ENCODE assay signal across 13 mouse cellular contexts in the genomic region with DNA sequence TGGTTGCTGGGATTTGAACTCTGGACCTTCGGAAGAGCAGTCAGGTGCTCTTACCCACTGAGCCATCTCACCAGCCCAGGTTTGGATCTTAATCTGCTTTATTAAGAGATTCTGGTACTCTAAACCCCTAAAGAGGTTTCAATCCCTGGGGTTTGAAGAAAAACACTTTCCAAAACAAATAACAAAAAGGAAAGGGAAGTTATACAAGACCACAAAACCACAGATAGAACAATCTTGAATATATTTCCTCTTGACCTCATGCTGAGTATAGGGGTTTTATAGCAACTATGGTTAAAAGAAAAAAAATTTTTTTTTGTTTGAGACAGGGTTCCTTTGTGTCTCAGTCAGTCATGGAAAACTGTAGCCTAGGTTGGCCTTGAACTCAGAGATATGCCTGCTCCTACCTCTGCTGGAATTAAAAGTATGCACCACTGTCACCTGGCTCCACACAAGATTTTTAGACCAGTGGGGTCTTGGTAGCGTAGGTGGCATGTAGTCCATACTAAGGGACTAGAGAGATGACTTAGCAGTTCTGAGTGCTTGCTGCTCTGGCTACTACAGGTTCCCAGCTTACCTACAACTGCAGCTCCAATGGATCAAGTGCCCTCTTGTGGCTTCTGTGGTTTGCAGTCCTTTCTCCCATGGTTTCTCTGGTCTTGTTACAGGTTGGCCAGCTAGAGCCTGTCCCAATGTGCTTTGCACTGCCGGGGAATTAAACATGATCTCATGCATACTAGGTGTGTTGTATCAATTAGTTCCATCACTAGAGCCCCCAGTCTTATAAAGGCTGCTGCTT. TPM values are rescaled to one million over a fixed set of nuclear protein-coding genes. Genes with fewer than 3 reads are reported as not detected.
DNase-seq lines count a peak whose midpoint lies in the region; ATAC-seq and TF ChIP-seq lines count a peak whose summit lies in the region.
"Had no signal": no experiment of that assay in that cellular context is flagged by ENCODE, and none has a peak within 500 bp of the region (broad histone marks: within the 10 kb centered on the region; RNA-seq: fewer than 3 reads in every experiment).

No protein-coding gene starts in this region.

- no peaks in the 10 kb centered on the region for H3K9me3 ChIP-seq in intestine, postnatal 0 days (ENCODE audit: control insufficient read depth)
- H3K9me3 ChIP-seq in intestine, embryonic 15.5 days, result no peaks in the 10 kb centered on the region
- no peaks in the 10 kb centered on the region for H3K9me3 ChIP-seq in liver, embryonic 14.5 days (ENCODE audit: control insufficient read depth, low read length)
- H3K9me3 ChIP-seq: lung, embryonic 15.5 days had no signal

- no peaks in the 10 kb centered on the region for H3K27me3 ChIP-seq in intestine, postnatal 0 days (replicated peaks; ENCODE audit: control insufficient read depth, insufficient read depth, low read length)
- no peaks in the 10 kb centered on the region for H3K27me3 ChIP-seq in intestine, embryonic 15.5 days (replicated peaks)
- no peaks in the 10 kb centered on the region for H3K27me3 ChIP-seq in liver, embryonic 14.5 days (ENCODE audit: control insufficient read depth, insufficient read depth, low read length)
- H3K27me3 ChIP-seq: lung, embryonic 15.5 days had no signal

- no peak overlapping the region for H3K4me2 ChIP-seq in intestine, postnatal 0 days (replicated peaks; ENCODE audit: low read depth)
- no peak overlapping the region for H3K4me2 ChIP-seq in intestine, embryonic 15.5 days (replicated peaks)
- H3K4me2 ChIP-seq in liver, embryonic 14.5 days (ENCODE audit: low read depth), result no peak overlapping the region
- H3K4me2 ChIP-seq: lung, embryonic 15.5 days had no signal

- H3K4me3 ChIP-seq in intestine, postnatal 0 days (ENCODE audit: low read depth, low read length), result no peak overlapping the region
- H3K4me3 ChIP-seq in intestine, embryonic 15.5 days (replicated peaks), result no peak overlapping the region
- no peak overlapping the region for H3K4me3 ChIP-seq in liver, embryonic 14.5 days (ENCODE audit: insufficient read depth in 1 of 2, low read depth in 2 of 2, low read length in 2 of 2)
- H3K4me3 ChIP-seq: lung, embryonic 15.5 days had no signal

- peaks cover 71% of the 10 kb centered on the region for H3K36me3 ChIP-seq in intestine, postnatal 0 days (ENCODE audit: control insufficient read depth, insufficient read depth)
- peaks cover 28% of the 10 kb centered on the region for H3K36me3 ChIP-seq in intestine, embryonic 15.5 days
- H3K36me3 ChIP-seq in liver, embryonic 14.5 days (replicated peaks; ENCODE audit: control insufficient read depth, insufficient read depth, low read depth), result peaks cover 68% of the 10 kb centered on the region

- no peak overlapping the region for H3K9ac ChIP-seq in intestine, postnatal 0 days (ENCODE audit: low read depth, low read length)
- H3K9ac ChIP-seq in intestine, embryonic 15.5 days, result no peak overlapping the region
- no peak overlapping the region for H3K9ac ChIP-seq in liver, embryonic 14.5 days (replicated peaks)
- H3K9ac ChIP-seq: lung, embryonic 15.5 days had no signal

- DNase-seq in 416B (ENCODE audit: low read depth) (peak; percentile 49), MEL-GATA-1-ER (ENCODE audit: extremely low read depth, low read depth) (peak; percentile 39)
- no peak for DNase-seq in liver, embryonic 14.5 days (ENCODE audit: low read depth in 3 of 3, low spot score in 3 of 3)
- DNase-seq in cerebellum, postnatal 10 days, result no peak
- DNase-seq in urinary bladder, adult 2 months (ENCODE audit: low spot score), result no peak
- DNase-seq: adrenal gland, postnatal 36 days; cerebellum, postnatal 36 days; kidney, postnatal 25 days; right cerebral cortex, postnatal 25 days had no signal

- TF ChIP-seq CTCF in intestine, postnatal 0 days (IDR thresholded peaks at IDR 0.05; ENCODE audit: low read depth), result peak; percentile 29; the same call in 1 of the 2 replicates
- TF ChIP-seq CTCF in liver, embryonic 14.5 days (IDR thresholded peaks at IDR 0.05; ENCODE audit: low read depth), result peak; percentile 13; the same call in 1 of the 2 replicates

- H3K27ac ChIP-seq in intestine, postnatal 0 days (ENCODE audit: low read depth, low read length), result no peak overlapping the region; the same call in 1 of the 2 replicates
- no peak overlapping the region for H3K27ac ChIP-seq in intestine, embryonic 15.5 days
- H3K27ac ChIP-seq in liver, embryonic 14.5 days, result no peak overlapping the region
- H3K27ac ChIP-seq: lung, embryonic 15.5 days had no signal

- H3K4me1 ChIP-seq in intestine, postnatal 0 days (replicated peaks; ENCODE audit: control insufficient read depth, insufficient read depth, low read length), result no peaks in the 10 kb centered on the region
- no peaks in the 10 kb centered on the region for H3K4me1 ChIP-seq in intestine, embryonic 15.5 days (replicated peaks)
- H3K4me1 ChIP-seq in liver, embryonic 14.5 days (replicated peaks; ENCODE audit: control insufficient read depth in 2 of 2, insufficient read depth in 2 of 2, low read length in 1 of 2), result no peaks in the 10 kb centered on the region
- H3K4me1 ChIP-seq: lung, embryonic 15.5 days had no signal

- 84% methylated on average over 3 of the region's 3 CpGs for WGBS in intestine, postnatal 0 days
- WGBS in intestine, embryonic 15.5 days, result 92% methylated on average over 3 of the region's 3 CpGs
- WGBS in liver, embryonic 14.5 days (ENCODE audit: insufficient replicate concordance), result 69% methylated on average over 3 of the region's 3 CpGs

- no peak for TF ChIP-seq EP300 in liver, embryonic 14.5 days (IDR thresholded peaks at IDR 0.05; ENCODE audit: low read depth)

- no peak for ATAC-seq in intestine, postnatal 0 days
- ATAC-seq in intestine, embryonic 15.5 days, result no peak
- ATAC-seq in liver, embryonic 14.5 days (ENCODE audit: insufficient read depth), result no peak
- ATAC-seq in erythroid progenitor cell, adult 5-6 weeks (replicated peaks; ENCODE audit: low FRiP score, poor library complexity, severe bottlenecking), result no peak

RNA-seq across cellular contexts. Expression of a gene that starts 30.4 kb away (rescaled TPM):
- polyA plus RNA-seq in intestine, postnatal 0 days (2015; fragmentation: Nextera tagmentation; extraction: Ambion mirVana), result 23.4 and 23.9 TPM in 2 replicates
- polyA plus RNA-seq in intestine, embryonic 15.5 days (2015; fragmentation: Nextera tagmentation; extraction: Ambion mirVana), result 104 TPM in 2 replicates
- polyA plus RNA-seq in liver, embryonic 14.5 days (2012; rRNA removed), result 20.1 and 29.4 TPM in 2 replicates
- 55.6 and 61.3 TPM in 2 replicates for polyA plus RNA-seq in liver, embryonic 14.5 days (2014; fragmentation: Nextera tagmentation; extraction: Ambion mirVana)
- 55.1 and 91.0 TPM in 2 replicates for total RNA-seq in erythroid progenitor cell, adult 5-6 weeks (2015; ENCODE audit: low replicate concordance)
- total RNA-seq in erythroid progenitor cell, adult 5-6 weeks (2017; ENCODE audit: low replicate concordance), result 42.0 and 47.4 TPM in 2 replicates
- 34.1 and 36.6 TPM in 2 replicates for polyA plus RNA-seq in urinary bladder, adult 2 months (2012; rRNA removed)

RNA-seq across cellular contexts. Expression of a gene that starts 30.7 kb away (rescaled TPM):
- polyA plus RNA-seq in intestine, postnatal 0 days (2015; fragmentation: Nextera tagmentation; extraction: Ambion mirVana), result 4.9 and 5.0 TPM in 2 replicates
- polyA plus RNA-seq in intestine, embryonic 15.5 days (2015; fragmentation: Nextera tagmentation; extraction: Ambion mirVana), result 30.2 and 30.8 TPM in 2 replicates
- 6.3 and 9.4 TPM in 2 replicates for polyA plus RNA-seq in liver, embryonic 14.5 days (2012; rRNA removed)
- 10.6 and 13.1 TPM in 2 replicates for polyA plus RNA-seq in liver, embryonic 14.5 days (2014; fragmentation: Nextera tagmentation; extraction: Ambion mirVana)
- 7.9 and 21.4 TPM in 2 replicates for total RNA-seq in erythroid progenitor cell, adult 5-6 weeks (2015; ENCODE audit: low replicate concordance)
- 5.9 and 6.7 TPM in 2 replicates for total RNA-seq in erythroid progenitor cell, adult 5-6 weeks (2017; ENCODE audit: low replicate concordance)
- polyA plus RNA-seq in urinary bladder, adult 2 months (2012; rRNA removed), result 12.7 and 13.1 TPM in 2 replicates

RNA-seq across cellular contexts. Expression of a gene that starts 47.0 kb away (rescaled TPM):
- polyA plus RNA-seq in intestine, postnatal 0 days (2015; fragmentation: Nextera tagmentation; extraction: Ambion mirVana), result 171 and 180 TPM in 2 replicates
- polyA plus RNA-seq in intestine, embryonic 15.5 days (2015; fragmentation: Nextera tagmentation; extraction: Ambion mirVana), result 241 and 242 TPM in 2 replicates
- polyA plus RNA-seq in liver, embryonic 14.5 days (2012; rRNA removed), result 43.4 and 47.0 TPM in 2 replicates
- polyA plus RNA-seq in liver, embryonic 14.5 days (2014; fragmentation: Nextera tagmentation; extraction: Ambion mirVana), result 132 and 133 TPM in 2 replicates
- 72.1 and 78.4 TPM in 2 replicates for total RNA-seq in erythroid progenitor cell, adult 5-6 weeks (2015; ENCODE audit: low replicate concordance)
- total RNA-seq in erythroid progenitor cell, adult 5-6 weeks (2017; ENCODE audit: low replicate concordance), result 79.6 and 98.6 TPM in 2 replicates
- polyA plus RNA-seq in urinary bladder, adult 2 months (2012; rRNA removed), result 56.0 and 74.3 TPM in 2 replicates

RNA-seq across cellular contexts. Expression of a gene that starts 51.4 kb away (rescaled TPM):
- 61.4 and 62.1 TPM in 2 replicates for polyA plus RNA-seq in intestine, postnatal 0 days (2015; fragmentation: Nextera tagmentation; extraction: Ambion mirVana)
- 74.3 and 74.8 TPM in 2 replicates for polyA plus RNA-seq in intestine, embryonic 15.5 days (2015; fragmentation: Nextera tagmentation; extraction: Ambion mirVana)
- polyA plus RNA-seq in liver, embryonic 14.5 days (2012; rRNA removed), result 6.0 and 11.6 TPM in 2 replicates
- polyA plus RNA-seq in liver, embryonic 14.5 days (2014; fragmentation: Nextera tagmentation; extraction: Ambion mirVana), result 70.5 and 71.5 TPM in 2 replicates
- total RNA-seq in erythroid progenitor cell, adult 5-6 weeks (2015; ENCODE audit: low replicate concordance), result 5.8 and 5.9 TPM in 2 replicates
- 8.0 and 17.9 TPM in 2 replicates for total RNA-seq in erythroid progenitor cell, adult 5-6 weeks (2017; ENCODE audit: low replicate concordance)
- polyA plus RNA-seq in urinary bladder, adult 2 months (2012; rRNA removed), result 20.2 and 21.1 TPM in 2 replicates

Comparison
In these comparisons a context has a peak if more than half of its experiments do, and no peak if none do; other contexts are left out.
1. DNase-seq: peak in 416B (single experiment) and MEL-GATA-1-ER (single experiment); none in liver, embryonic 14.5 days (0 of 3), cerebellum, postnatal 10 days (0 of 2) and urinary bladder, adult 2 months (single experiment).